Mouse (Mus musculus): ENCODE results near the gene H2-T24.

Gene H2-T24

DNA sequence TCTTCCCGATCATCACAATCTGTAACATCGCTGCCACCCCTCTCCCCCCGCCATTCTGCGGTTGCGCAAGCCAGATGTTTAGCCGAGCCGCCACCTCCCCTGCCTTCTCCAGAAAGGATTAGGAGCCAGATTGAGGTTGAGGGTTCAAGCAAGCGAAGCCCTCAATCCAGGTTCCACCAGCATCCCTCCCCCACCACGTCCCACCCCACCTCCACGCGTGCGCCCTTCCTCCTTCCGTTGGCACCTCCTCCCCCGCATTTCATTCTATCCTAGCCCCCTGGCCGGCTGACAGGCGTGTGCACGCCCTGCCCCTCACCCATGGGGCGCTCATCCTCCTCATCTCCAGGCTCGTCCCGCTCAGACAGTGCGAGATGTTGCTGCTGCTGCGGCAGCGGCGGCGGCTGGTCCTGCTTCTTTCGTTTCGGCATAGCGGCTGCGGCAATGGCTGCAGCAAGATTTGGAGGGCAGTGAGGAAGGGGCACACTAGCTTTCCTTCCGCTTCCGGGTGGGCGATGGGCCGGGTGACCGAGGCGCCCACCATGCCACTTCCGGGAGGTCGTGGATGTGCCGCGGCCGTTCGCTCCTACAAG lies 41.5 kb downstream of the H2-T24 start:
- CTCF ChIA-PET, result interaction anchor here in 3 of 4 experiments (1.0 to 6.1 kb wide), 6 partner anchors 13 to 82 kb away, joined by 3 to 46 read pairs (median 6); partner anchors contain the start of gene Mrps18b (in 1 of the 3)

GRCm38 (mm10) chr17:35972131-35972530 lies 48.2 kb downstream of the H2-T24 start:
- CTCF ChIA-PET, result interaction anchor here in 3 of 4 experiments (0.5 to 0.9 kb wide), 4 partner anchors 22 to 151 kb away, joined by 3 to 5 read pairs (median 4); partner anchors contain the start of gene Mdc1 (in 1 of the 3)

More for the DNA sequence above, 41.5 kb downstream of the H2-T24 start:
- POLR2A ChIA-PET, result interaction anchor here in 3 of 4 experiments (0.5 to 7.7 kb wide), 29 partner anchors 8 to 311 kb away, joined by 3 to 56 read pairs (median 5); partner anchors contain the start of genes Abcf1 (in 3 of the 3), Mrps18b (in 1 of the 3), Ppp1r10 (in 1 of the 3) and Tubb5 (in 1 of the 3)

GRCm38 (mm10) chr17:35969418-35970389 lies 50.7 kb downstream of the H2-T24 start, which contains the start of gene Abcf1:
Gene Abcf1, minus strand, starts transcription at chr17:35969761.
- CTCF ChIA-PET, result interaction anchor here in 2 of 4 experiments (0.7 to 2.1 kb wide), 6 partner anchors 12 to 148 kb away, joined by 3 to 6 read pairs (median 4); partner anchors contain the start of gene Ier3 (in 1 of the 2)
- POLR2A ChIA-PET, result interaction anchor here in 3 of 4 experiments (0.5 to 16.9 kb wide), 23 partner anchors 8 to 128 kb away, joined by 3 to 152 read pairs (median 5); partner anchors contain the start of genes Gnl1 (in 3 of the 3), Prr3 (in 3 of the 3), Atat1 (in 1 of the 3) and Mdc1 (in 1 of the 3)

More at GRCm38 (mm10) chr17:35972131-35972530, 48.2 kb downstream of the H2-T24 start:
- POLR2A ChIA-PET, result interaction anchor here in 3 of 4 experiments (0.5 to 16.9 kb wide), 11 partner anchors 8 to 49 kb away, joined by 3 to 152 read pairs (median 5); partner anchors contain the start of genes Gnl1 (in 1 of the 3) and Prr3 (in 1 of the 3)

DNA sequence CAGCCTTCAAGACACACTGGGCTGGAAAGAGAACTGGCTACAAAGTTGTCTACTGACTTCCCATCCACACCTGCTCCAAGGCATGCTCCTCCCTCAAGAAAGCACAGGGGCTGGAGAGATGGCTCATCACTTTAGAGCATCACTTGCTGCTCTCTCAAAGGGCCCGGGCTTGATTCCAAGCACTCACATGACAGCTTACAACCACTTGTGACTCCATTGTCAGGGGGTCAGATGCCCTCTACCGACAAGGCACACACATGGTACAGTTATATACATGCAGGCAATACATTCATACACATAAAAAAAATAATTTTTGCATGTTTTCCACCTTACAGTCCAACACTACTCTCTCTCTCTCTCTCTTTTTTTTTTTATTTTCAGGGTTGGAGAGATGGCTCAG lies 52.7 kb downstream of the H2-T24 start:
- POLR2A ChIA-PET, result interaction anchor here in 3 of 4 experiments (0.6 to 16.9 kb wide), 22 partner anchors 8 to 130 kb away, joined by 3 to 152 read pairs (median 4); partner anchors contain the start of genes Gnl1 (in 2 of the 3), Mdc1 (in 1 of the 3), Mrps18b (in 1 of the 3) and Ppp1r10 (in 1 of the 3)
- CTCF ChIA-PET, result interaction anchor here in 2 of 4 experiments (0.6 to 2.1 kb wide), 2 partner anchors 10 to 19 kb away, joined by 3 to 6 read pairs; no protein-coding TSS in a partner anchor

DNA sequence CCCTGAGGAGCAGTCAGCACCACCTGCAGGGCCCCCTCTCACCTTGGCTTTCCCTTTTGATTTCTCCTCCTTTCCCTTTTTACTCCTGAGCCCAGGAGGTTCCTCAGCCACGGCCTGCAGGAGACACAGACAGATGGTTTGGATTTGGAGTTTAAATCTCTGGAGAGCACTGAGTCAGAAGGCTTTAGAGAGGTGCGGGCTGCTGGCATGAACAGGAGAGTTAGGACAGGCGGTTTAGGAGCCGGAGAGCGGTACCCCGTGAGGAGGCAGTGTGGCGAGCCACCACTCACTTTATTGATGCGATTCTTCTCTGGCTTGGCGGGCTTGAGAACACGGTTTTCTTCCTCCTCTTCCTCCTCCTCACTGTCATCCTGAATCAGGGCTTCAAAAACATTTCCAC lies 57.1 kb downstream of the H2-T24 start:
- ChIA-PET POLR2A (interaction anchor here in 3 of 4 experiments (0.6 to 16.9 kb wide), 22 partner anchors 8 to 270 kb away, joined by 3 to 152 read pairs (median 4); partner anchors contain the start of genes Gnl1 (in 1 of the 3) and Prr3 (in 1 of the 3)), CTCF (interaction anchor here in 2 of 4 experiments (0.6 to 0.9 kb wide), 3 partner anchors 127 to 264 kb away, joined by 3 to 5 read pairs (median 5); no protein-coding TSS in a partner anchor)

DNA sequence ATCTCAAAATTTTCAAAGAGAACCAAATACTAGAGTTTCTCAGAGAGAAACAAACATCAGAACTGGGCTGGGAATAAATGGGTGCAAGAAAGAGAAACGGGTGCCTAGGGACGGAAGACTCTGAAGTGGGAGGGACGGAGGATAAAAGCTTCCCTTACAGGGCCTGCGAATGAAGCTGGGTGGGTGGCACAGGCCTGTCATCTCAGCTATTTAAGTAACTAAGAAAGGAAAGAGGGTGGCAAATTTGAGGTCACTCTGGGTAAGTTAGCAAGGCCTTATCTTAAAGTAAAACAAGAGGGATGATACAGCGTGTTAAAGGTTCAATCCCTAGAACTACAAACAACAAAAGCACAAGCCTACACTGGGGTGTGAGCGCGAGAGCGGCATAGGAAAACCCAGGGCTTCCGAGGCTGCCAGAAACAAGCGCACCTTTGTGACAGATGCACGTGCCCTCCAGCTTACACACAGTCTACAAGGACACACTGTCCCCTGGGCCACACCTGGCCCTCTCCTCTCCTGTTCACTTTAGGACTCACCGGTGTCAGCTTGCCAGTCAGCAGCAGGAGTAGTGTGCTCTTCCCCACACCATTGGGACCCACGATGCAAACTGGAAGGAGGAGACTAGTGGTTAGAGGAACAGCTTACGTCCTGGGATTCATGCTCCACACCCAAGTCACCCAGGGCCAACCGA lies 61.7 kb downstream of the H2-T24 start:
- CTCF ChIA-PET, result interaction anchor here in 3 of 4 experiments (0.8 to 2.6 kb wide), 6 partner anchors 10 to 374 kb away, joined by 3 to 11 read pairs (median 4); partner anchors contain the start of gene Abcf1 (in 1 of the 3)
- POLR2A ChIA-PET, result interaction anchor here (0.6 to 16.9 kb wide), 30 partner anchors 8 to 1101 kb away, joined by 3 to 152 read pairs (median 4); partner anchors contain the start of genes Gnl1 (in 2 of the 4), Prr3 (in 2 of the 4), Abcf1 (in 1 of the 4) and Dhx16 (in 1 of the 4)
